Mouse (Mus musculus): ENCODE measurements around the gene Rph3al. TPM values are rescaled to one million over a fixed set of nuclear protein-coding genes. Genes with fewer than 3 reads are reported as not detected.

Rph3al gene
- polyA plus RNA-seq, 1 experiment from 2014 or later, result not detected

Other genes starting within 250 kb of the Rph3al start
- gene Ywhae, start 205.6 kb downstream of the Rph3al start, polyA plus RNA-seq (2018), result 317 to 1,145 TPM (median 466 TPM) in 3 replicates
- not detected in 3 replicates for gene Doc2b, start 142.4 kb downstream of the Rph3al start, polyA plus RNA-seq (2018)
- not detected in 3 replicates for gene 1700016K19Rik, start 61.5 kb upstream of the Rph3al start, polyA plus RNA-seq (2018)
- gene Rflnb, start 89.4 kb upstream of the Rph3al start, polyA plus RNA-seq (2018), result 0.15 to 0.23 TPM in 2 of 3 replicates, not detected in the other
- 40.3 to 55.9 TPM (median 45.5 TPM) in 3 replicates for gene Vps53, start 241.2 kb upstream of the Rph3al start, polyA plus RNA-seq (2018)
- 1.5 to 6.1 TPM (median 2.5 TPM) in 3 replicates for gene Fam57a, start 241.2 kb upstream of the Rph3al start, polyA plus RNA-seq (2018)